Mouse (Mus musculus) intestine, embryonic 15.5 days (tissue): ENCODE measurements around the gene Usp34. TPM values are rescaled to one million over a fixed set of nuclear protein-coding genes. Genes with fewer than 3 reads are reported as not detected.
A peak's percentile ranks its signal among the peaks of the same experiment; 100 is the strongest.

Source experiments
- ATAC-seq: fragments of 200-750 bp; cut with Nextera tagmentation; 2 replicates; pipeline ENCODE4 v1.8.0; 2017; ENCODE audit warnings: moderate TSS enrichment, moderate library complexity
- H3K27ac ChIP-seq: fragments of 300-500 bp; sonication (generic); 2 replicates; pipeline ENCODE4 v1.5.1; 2015; ENCODE audit warnings: mild to moderate bottlenecking, inconsistent platforms
- H3K27me3 ChIP-seq: fragments of 300-500 bp; sonication (generic); replicated peaks from 2 replicates; pipeline ENCODE4 v1.6.1; 2015; ENCODE audit warnings: inconsistent platforms
- H3K36me3 ChIP-seq: fragments of 300-500 bp; sonication (generic); 2 replicates; pipeline ENCODE4 v1.6.1; 2015; ENCODE audit warnings: inconsistent platforms
- H3K4me1 ChIP-seq: fragments of 300-500 bp; sonication (generic); replicated peaks from 2 replicates; pipeline ENCODE4 v1.6.1; 2015; ENCODE audit warnings: inconsistent platforms
- H3K4me2 ChIP-seq: fragments of 300-500 bp; sonication (generic); replicated peaks from 2 replicates; pipeline ENCODE4 v1.6.1; 2015; ENCODE audit warnings: mild to moderate bottlenecking, inconsistent platforms
- H3K4me3 ChIP-seq: fragments of 300-500 bp; sonication (generic); replicated peaks from 2 replicates; pipeline ENCODE4 v1.5.1; 2015; ENCODE audit warnings: inconsistent platforms
- H3K9ac ChIP-seq: fragments of 300-500 bp; sonication (generic); 2 replicates; pipeline ENCODE4 v1.6.1; 2015; ENCODE audit warnings: inconsistent platforms
- H3K9me3 ChIP-seq: fragments of 300-500 bp; sonication (generic); 2 replicates; pipeline ENCODE4 v1.6.1; 2016; ENCODE audit warnings: inconsistent platforms
- WGBS: fragments of 180-500 bp; shearing (Covaris S2); methylation state at CpG from one replicate; pipeline ENCODE4 v1.1.7; 2015; 5-methylcytosine and 5-hydroxymethylcytosine counted together
- polyA plus RNA-seq: library from polyadenylated mRNA; unstranded; fragments of >200 nt; fragmentation: Nextera tagmentation; extraction: Ambion mirVana; gene quantifications from 2 replicates; pipeline ENCODE4 v1.2.1, GENCODE M21; 2015

Gene Usp34
- polyA plus RNA-seq, 1 experiment from 2014 or later: 20.3 TPM

DNA sequence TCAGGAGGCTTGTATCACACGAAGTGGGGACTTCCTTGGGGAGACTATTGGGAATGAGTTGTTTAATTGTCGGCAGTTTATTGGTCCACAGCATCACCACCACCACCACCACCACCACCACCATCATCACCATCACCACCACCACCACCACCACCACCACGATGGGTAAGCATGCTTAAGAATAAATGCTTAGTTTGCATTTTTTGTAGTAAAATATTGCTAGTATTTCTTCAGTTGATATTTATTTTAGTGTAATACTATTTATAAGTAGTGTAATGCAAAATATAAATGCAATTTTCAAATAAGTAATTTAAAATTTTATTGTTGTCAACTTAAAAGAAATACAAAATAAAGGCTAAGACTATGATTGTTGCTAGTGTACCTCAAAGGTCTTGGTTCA lies 57.7 kb downstream of the Usp34 start:
- WGBS: 78% methylated on average over 3 of the region's 3 CpGs
- no peak overlapping the region for H3K9ac ChIP-seq
- no peaks in the 10 kb centered on the region for H3K4me1 ChIP-seq
- H3K9me3 ChIP-seq: no peaks in the 10 kb centered on the region
- H3K27me3 ChIP-seq: no peaks in the 10 kb centered on the region
- no peak overlapping the region for H3K27ac ChIP-seq
- peaks cover 9% of the 10 kb centered on the region; the same call in 1 of the 2 replicates for H3K36me3 ChIP-seq
- no peak for ATAC-seq
- H3K4me3 ChIP-seq: no peak overlapping the region
- H3K4me2 ChIP-seq: no peak overlapping the region

DNA sequence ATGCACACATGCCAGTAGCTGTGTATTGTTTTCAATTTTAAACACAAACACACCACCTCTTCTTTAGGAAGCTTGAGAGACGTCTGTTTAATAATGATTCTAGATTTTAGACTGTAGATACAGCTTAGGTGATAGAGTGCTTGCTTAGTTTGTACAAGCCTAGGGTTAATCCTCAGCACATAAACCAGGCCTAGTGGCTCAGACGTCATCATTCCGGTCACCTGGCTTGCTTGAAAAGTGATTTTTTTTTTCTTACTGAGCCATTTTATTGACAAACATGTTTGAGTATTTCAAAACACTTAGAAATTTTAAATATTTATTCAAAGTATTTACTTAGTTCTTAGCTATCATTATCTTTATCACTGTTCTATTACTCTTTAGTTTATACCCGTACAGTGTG lies 65.3 kb downstream of the Usp34 start:
- Histone ChIP-seq H3K9me3 (no peaks in the 10 kb centered on the region), H3K27me3 (no peaks in the 10 kb centered on the region), H3K4me3 (no peak overlapping the region), H3K4me1 (no peaks in the 10 kb centered on the region), H3K36me3 (0 out of 2 replicates have a peak, but pooled peaks cover 8% of the 10 kb centered on the region), H3K27ac (no peak overlapping the region), H3K4me2 (no peak overlapping the region), H3K9ac (no peak overlapping the region)
- 67% methylated on average over 4 of the region's 4 CpGs for WGBS
- no peak for ATAC-seq

DNA sequence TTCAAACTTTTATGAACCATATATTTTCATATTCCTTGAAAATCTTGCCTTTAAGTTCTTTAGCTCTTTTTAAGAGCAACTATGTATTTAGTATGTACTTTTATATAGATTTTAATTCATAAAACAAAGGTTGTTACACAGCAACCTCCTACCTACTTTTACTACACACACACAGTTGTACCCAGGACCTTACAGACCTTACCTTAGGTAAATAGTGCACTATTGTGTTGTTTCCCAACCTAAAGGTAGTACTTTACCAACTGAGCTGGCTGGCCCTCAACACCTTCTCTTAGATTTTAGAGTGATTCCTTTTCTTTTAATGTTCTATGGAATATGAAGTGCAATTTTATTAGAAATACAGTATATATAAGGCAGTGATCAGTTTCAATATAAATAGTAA lies 65.8 kb downstream of the Usp34 start:
- Histone ChIP-seq H3K9me3 (no peaks in the 10 kb centered on the region), H3K9ac (no peak overlapping the region), H3K27ac (no peak overlapping the region), H3K4me2 (no peak overlapping the region), H3K4me3 (no peak overlapping the region), H3K27me3 (no peaks in the 10 kb centered on the region), H3K4me1 (no peaks in the 10 kb centered on the region), H3K36me3 (0 out of 2 replicates have a peak, but pooled peaks cover 8% of the 10 kb centered on the region)
- no peak for ATAC-seq

DNA sequence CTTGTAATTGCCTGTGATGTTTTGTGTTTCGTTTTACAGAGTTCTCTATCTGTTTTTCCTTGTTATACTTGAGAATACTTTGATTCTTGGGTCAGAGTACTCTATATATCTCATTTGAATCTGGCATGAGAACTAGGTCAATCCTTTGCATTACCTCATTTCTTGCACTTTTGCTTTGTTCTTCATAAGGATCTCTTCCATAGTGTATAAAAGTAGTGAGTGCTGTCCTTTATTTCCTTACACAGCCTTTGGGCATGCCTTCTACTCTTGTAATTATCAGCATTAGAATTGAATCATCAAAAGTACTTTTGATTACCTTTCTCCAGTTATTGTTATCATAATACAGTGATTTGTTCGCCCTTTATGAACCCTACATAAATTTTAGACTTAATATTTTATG lies 73.4 kb downstream of the Usp34 start:
- Histone ChIP-seq H3K9ac (no peak overlapping the region), H3K27ac (no peak overlapping the region), H3K27me3 (no peaks in the 10 kb centered on the region), H3K4me1 (no peaks in the 10 kb centered on the region), H3K9me3 (no peaks in the 10 kb centered on the region), H3K36me3 (peaks cover 4% of the 10 kb centered on the region; the same call in 1 of the 2 replicates), H3K4me3 (no peak overlapping the region), H3K4me2 (no peak overlapping the region)
- ATAC-seq: no peak
- 94% methylated on average over 2 of the region's 2 CpGs for WGBS

DNA sequence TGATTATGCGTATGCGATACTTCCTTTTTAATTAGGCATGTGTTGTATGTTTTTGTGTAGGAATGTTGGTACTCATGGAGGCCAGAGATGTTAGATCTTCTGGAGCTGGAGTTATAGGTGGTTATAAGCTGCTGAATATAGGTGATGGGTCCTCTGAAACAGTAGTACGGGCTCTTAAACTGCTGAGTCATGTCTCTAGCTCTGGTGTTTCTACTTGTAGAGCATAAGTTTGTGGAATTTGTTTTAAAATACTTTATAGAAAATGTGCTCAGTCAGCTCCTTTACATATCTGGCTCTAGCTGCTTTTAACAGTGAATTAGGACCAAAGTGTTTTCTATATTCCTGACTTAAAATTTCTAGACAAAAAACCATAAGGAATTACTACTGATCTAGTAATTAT lies 73.9 kb downstream of the Usp34 start:
- no peak overlapping the region for H3K4me2 ChIP-seq
- H3K27ac ChIP-seq: no peak overlapping the region
- H3K4me1 ChIP-seq: no peaks in the 10 kb centered on the region
- no peak overlapping the region for H3K4me3 ChIP-seq
- no peaks in the 10 kb centered on the region for H3K9me3 ChIP-seq
- no peak for ATAC-seq
- no peak overlapping the region for H3K9ac ChIP-seq
- H3K27me3 ChIP-seq: no peaks in the 10 kb centered on the region
- peaks cover 4% of the 10 kb centered on the region; the same call in 1 of the 2 replicates for H3K36me3 ChIP-seq
- WGBS: 91% methylated on average over 3 of the region's 3 CpGs

DNA sequence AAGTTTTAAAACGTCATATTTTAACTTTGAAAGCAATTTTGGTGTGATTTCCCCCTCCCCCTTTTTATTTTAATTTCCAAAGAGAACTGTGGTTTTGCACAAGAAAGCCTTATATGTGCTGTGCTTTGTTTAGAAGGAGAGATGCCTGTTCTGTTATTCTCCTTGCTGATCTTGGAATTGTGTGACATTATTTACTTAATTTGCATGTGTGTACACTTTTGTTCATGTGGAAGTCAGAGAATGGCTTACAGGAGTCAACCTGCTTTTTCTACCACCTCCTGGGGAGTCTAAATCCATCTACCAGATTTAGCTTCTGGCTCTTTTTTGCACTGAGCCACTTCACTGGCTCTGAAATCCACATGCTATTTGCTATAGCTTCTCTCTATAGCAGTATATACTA lies 76.1 kb downstream of the Usp34 start:
- 85% methylated on average over 1 of the region's 1 CpGs for WGBS
- ATAC-seq: no peak
- Histone ChIP-seq H3K27me3 (no peaks in the 10 kb centered on the region), H3K9ac (no peak overlapping the region), H3K4me1 (no peaks in the 10 kb centered on the region), H3K36me3 (peaks cover 4% of the 10 kb centered on the region; the same call in 1 of the 2 replicates), H3K4me2 (no peak overlapping the region), H3K9me3 (no peaks in the 10 kb centered on the region), H3K27ac (no peak overlapping the region), H3K4me3 (no peak overlapping the region)

DNA sequence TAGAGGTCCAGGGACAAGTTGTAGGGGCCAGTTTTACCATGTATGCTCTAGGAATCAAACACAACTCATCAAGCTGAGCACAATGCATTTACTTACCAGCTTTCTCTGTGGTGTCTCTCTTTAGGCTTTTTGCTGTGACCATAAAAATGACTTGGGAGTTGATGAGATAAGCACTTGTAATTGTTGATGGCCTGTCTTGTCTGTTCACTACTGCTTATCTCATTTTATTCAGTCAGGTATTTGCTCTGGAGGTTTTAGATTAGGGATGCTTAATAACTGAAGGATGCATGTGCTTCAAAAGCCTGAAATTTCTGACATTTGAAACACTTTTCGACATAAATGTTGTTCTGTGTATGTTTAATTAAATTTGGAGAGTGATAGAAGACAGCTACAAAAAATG lies 83.0 kb downstream of the Usp34 start:
- no peak overlapping the region for H3K9ac ChIP-seq
- H3K27ac ChIP-seq: no peak overlapping the region
- H3K27me3 ChIP-seq: no peaks in the 10 kb centered on the region
- WGBS: 88% methylated on average over 1 of the region's 1 CpGs
- H3K4me2 ChIP-seq: no peak overlapping the region
- H3K9me3 ChIP-seq: no peaks in the 10 kb centered on the region
- H3K36me3 ChIP-seq: no peaks in the 10 kb centered on the region
- no peak for ATAC-seq
- H3K4me1 ChIP-seq: no peaks in the 10 kb centered on the region
- no peak overlapping the region for H3K4me3 ChIP-seq

DNA sequence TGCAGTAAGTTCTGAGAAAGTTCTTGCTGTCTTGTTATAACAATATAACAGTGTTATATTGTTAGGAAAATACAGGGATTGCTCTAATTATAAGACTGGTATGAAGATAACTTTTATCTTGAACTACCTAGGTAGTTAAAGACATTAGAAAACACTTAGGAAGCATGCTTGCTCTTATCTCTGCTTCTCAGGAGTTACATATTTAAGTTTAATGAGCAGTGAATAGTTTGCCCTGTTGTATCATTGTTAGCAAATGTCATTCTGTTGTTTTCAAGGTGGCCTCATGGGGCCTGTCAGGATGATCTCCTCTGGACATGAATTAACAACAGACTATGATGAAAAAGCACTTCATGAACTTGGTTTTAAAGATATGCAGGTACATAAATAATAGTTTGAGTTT lies 85.9 kb downstream of the Usp34 start:
- no peaks in the 10 kb centered on the region for H3K27me3 ChIP-seq
- H3K4me2 ChIP-seq: no peak overlapping the region
- H3K36me3 ChIP-seq: 0 out of 2 replicates have a peak, but pooled peaks cover 5% of the 10 kb centered on the region
- H3K9me3 ChIP-seq: no peaks in the 10 kb centered on the region
- no peak for ATAC-seq
- H3K9ac ChIP-seq: no peak overlapping the region
- H3K4me1 ChIP-seq: no peaks in the 10 kb centered on the region
- no peak overlapping the region for H3K27ac ChIP-seq
- no peak overlapping the region for H3K4me3 ChIP-seq

DNA sequence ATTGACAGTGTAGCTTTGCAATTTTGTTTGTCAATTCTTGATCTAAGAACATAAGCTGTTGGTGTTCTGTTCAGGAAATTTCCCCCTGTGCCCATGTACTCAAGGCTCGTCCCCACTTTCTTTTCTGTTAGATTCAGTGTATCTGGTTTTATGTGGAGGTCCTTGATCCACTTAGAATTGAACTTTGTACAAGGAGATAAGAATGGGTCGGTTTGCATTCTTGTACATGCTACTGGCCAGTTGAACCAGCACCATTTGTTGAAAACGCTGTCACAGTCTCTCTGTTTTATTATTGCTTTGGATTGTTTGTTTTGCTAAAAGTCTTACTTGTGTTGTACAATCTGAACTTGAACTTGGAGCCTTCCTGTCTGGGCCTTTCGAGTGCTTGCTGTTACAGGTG lies 89.9 kb downstream of the Usp34 start:
- Histone ChIP-seq H3K9me3 (no peaks in the 10 kb centered on the region), H3K27ac (no peak overlapping the region), H3K9ac (no peak overlapping the region), H3K36me3 (0 out of 2 replicates have a peak, but pooled peaks cover 5% of the 10 kb centered on the region), H3K4me3 (no peak overlapping the region), H3K27me3 (no peaks in the 10 kb centered on the region), H3K4me2 (no peak overlapping the region), H3K4me1 (no peaks in the 10 kb centered on the region)
- peak; percentile 43; the same call in 1 of the 2 replicates for ATAC-seq
- WGBS: 65% methylated on average over 4 of the region's 4 CpGs

DNA sequence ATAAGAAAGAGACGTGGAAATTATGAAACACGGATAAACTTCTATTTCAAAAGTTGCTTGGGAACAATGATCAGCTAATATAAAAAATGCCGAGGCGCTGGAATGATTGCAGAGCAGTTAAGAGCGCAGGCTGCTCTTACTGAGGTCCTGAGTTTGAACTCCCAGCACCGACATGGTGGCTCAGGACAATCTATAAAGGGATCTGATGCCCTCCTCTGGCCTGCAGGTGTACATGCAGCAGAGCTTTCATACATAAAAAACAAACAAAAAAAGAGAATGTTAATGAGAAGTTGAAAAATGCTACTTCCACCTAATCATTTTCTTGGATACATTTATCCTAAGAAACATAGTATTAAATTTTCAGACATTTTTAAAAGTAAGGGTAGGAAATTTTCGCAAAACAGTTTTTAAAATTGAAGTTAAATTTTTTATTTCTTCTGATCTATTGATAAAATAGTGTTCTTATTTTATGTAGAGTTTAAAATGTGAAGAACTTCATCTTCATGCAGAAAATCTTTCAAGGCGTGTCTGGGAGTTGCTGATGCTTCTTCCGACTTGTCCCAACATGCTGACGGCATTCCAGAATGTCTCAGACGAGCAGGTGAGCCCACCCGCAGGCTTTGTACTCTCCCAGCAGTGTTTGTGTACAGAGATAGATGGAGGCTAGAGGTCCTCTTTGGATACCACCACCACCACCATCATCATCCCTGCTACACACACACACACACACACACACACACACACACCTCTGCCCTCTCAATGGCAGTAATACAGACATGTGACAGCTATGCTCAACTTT lies 94.5 kb downstream of the Usp34 start:
- whole genome bisulfite sequencing: 86% methylated on average over 12 of the region's 12 CpGs
- Histone ChIP-seq H3K27ac (no peak overlapping the region), H3K36me3 (peaks cover 7% of the 10 kb centered on the region; the same call in 1 of the 2 replicates)

DNA sequence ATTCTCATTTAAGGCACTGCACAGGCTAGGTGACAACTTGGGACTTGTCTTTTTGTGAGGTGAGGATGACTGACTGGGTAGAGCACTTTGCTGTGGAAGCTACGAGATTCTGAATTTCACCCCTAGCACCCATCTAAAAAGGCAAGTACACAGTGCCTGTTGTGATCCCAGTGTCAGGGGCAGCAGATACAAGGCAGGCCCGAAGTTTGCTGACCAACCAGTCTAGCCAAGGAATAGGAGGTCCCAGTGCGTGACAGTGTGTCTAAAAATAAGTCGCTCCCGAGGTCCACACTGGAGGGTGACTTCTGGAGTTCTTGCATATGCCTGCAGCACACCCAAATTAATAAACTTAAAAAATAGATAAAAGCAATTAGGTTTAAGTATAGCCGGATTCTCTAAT lies 121.6 kb downstream of the Usp34 start:
- Histone ChIP-seq H3K4me2 (no peak overlapping the region), H3K9me3 (no peaks in the 10 kb centered on the region), H3K36me3 (peaks cover 21% of the 10 kb centered on the region), H3K9ac (no peak overlapping the region), H3K27ac (no peak overlapping the region), H3K4me1 (no peaks in the 10 kb centered on the region), H3K4me3 (no peak overlapping the region), H3K27me3 (no peaks in the 10 kb centered on the region)
- 87% methylated on average over 6 of the region's 6 CpGs for WGBS
- ATAC-seq: no peak

More for the DNA sequence above, 94.5 kb downstream of the Usp34 start:
- ATAC-seq: no peak
- H3K9ac ChIP-seq: no peak overlapping the region
- no peak overlapping the region for H3K4me2 ChIP-seq
- H3K27me3 ChIP-seq: no peaks in the 10 kb centered on the region
- H3K4me3 ChIP-seq: no peak overlapping the region
- H3K9me3 ChIP-seq: no peaks in the 10 kb centered on the region
- H3K4me1 ChIP-seq: no peaks in the 10 kb centered on the region

DNA sequence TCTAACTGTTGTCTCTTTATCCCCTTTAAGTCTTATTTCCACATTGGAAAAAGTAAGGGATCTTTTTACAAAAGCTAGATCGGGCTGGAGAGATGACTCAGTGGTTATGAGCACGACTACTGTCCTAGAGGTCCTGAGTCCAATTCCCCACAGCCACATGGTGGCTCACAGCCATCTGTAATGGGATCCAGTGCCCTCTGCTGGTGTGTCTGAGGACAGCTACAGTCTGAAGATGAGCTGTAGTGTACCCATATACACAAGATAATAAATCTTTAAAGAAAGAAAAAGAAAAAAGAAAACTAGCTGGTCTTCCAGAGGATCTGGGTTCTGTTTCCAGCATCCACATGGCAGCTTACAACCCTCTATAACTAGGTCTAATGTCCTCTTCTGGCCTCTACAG lies 123.3 kb downstream of the Usp34 start:
- H3K9ac ChIP-seq: no peak overlapping the region
- no peaks in the 10 kb centered on the region for H3K9me3 ChIP-seq
- no peak overlapping the region for H3K4me3 ChIP-seq
- H3K36me3 ChIP-seq: peaks cover 23% of the 10 kb centered on the region
- 95% methylated on average over 2 of the region's 2 CpGs for WGBS
- H3K4me2 ChIP-seq: no peak overlapping the region
- no peaks in the 10 kb centered on the region for H3K4me1 ChIP-seq
- ATAC-seq: no peak
- no peak overlapping the region for H3K27ac ChIP-seq
- no peaks in the 10 kb centered on the region for H3K27me3 ChIP-seq

DNA sequence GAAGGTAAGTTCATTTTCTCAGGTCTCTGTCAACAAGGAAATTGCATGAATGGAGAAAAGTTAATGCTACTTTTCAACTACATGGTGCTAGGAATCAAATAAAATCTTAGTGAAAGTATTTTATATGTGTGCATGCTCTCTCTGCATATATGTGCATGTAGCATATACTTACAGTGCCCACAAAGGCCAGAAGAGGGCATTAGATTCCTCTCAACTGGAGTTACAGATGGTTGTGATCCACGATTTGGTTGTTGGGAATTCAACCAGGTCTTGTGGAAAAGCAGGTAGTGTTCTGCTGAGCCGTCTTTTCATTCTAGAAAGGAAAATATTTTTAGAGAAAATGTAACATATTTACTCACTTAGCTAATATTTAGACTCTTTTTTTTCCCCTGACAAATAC lies 129.4 kb downstream of the Usp34 start:
- ATAC-seq: no peak
- WGBS: 90% methylated on average over 2 of the region's 2 CpGs

More for the DNA sequence above, 129.4 kb downstream of the Usp34 start:
- Histone ChIP-seq H3K9ac (no peak overlapping the region), H3K36me3 (peaks cover 7% of the 10 kb centered on the region; the same call in 1 of the 2 replicates), H3K4me3 (no peak overlapping the region), H3K27me3 (no peaks in the 10 kb centered on the region), H3K4me2 (no peak overlapping the region), H3K4me1 (no peaks in the 10 kb centered on the region), H3K27ac (no peak overlapping the region), H3K9me3 (no peaks in the 10 kb centered on the region)
